Mouse (Mus musculus) limb, embryonic 15.5 days (tissue): ENCODE data around the gene Plpp7. TPM values are rescaled to one million over a fixed set of nuclear protein-coding genes. Genes with fewer than 3 reads are reported as not detected.

Source experiments
- ATAC-seq: fragments of 200-750 bp; cut with Nextera tagmentation; 2 replicates; pipeline ENCODE4 v1.8.0; 2017; ENCODE audit warnings: low read depth, moderate TSS enrichment; ENCODE audit not compliant: insufficient number of reproducible peaks, low FRiP score, low TSS enrichment
- H3K27ac ChIP-seq: fragments of 300-500 bp; sonication (generic); 2 replicates; pipeline ENCODE4 v1.5.1; 2015; ENCODE audit warnings: moderate library complexity, mild to moderate bottlenecking, inconsistent platforms
- H3K27me3 ChIP-seq: fragments of 300-500 bp; sonication (generic); 2 replicates; pipeline ENCODE4 v1.6.1; 2015; ENCODE audit warnings: inconsistent platforms
- H3K36me3 ChIP-seq: fragments of 300-500 bp; sonication (generic); 2 replicates; pipeline ENCODE4 v1.6.1; 2015; ENCODE audit warnings: inconsistent platforms
- H3K4me1 ChIP-seq: fragments of 300-500 bp; sonication (generic); 2 replicates; pipeline ENCODE4 v1.6.1; 2015; ENCODE audit warnings: inconsistent platforms
- H3K4me2 ChIP-seq: fragments of 300-500 bp; sonication (generic); 2 replicates; pipeline ENCODE4 v1.6.1; 2015; ENCODE audit warnings: mild to moderate bottlenecking, inconsistent platforms
- H3K4me3 ChIP-seq: fragments of 300-500 bp; sonication (generic); 2 replicates; pipeline ENCODE4 v1.5.1; 2015; ENCODE audit warnings: mild to moderate bottlenecking, inconsistent platforms
- H3K9ac ChIP-seq: fragments of 300-500 bp; sonication (generic); 2 replicates; pipeline ENCODE4 v1.6.1; 2015; ENCODE audit warnings: inconsistent platforms
- H3K9me3 ChIP-seq: fragments of 300-500 bp; sonication (generic); 2 replicates; pipeline ENCODE4 v1.6.1; 2016; ENCODE audit warnings: inconsistent platforms
- WGBS: fragments of 180-500 bp; shearing (Covaris S2); methylation state at CpG from one replicate; pipeline ENCODE4 v1.1.7; 2015; 5-methylcytosine and 5-hydroxymethylcytosine counted together
- polyA plus RNA-seq: library from polyadenylated mRNA; unstranded; fragments of >200 nt; fragmentation: Nextera tagmentation; extraction: Ambion mirVana; gene quantifications from 2 replicates; pipeline ENCODE4 v1.2.1, GENCODE M21; 2015

Gene Plpp7
- polyA plus RNA-seq, 1 experiment from 2014 or later = 7.2 TPM

GRCm38 (mm10) chr2:32150924-32151659, 55.8 kb downstream of the Plpp7 start, which contains the start of gene Prrc2b:
Gene Prrc2b, plus strand, starts transcription at chr2:32151082.
- H3K9me3 ChIP-seq = no peaks in the 10 kb centered on the region
- WGBS = under 1% methylated on average over 62 of the region's 117 CpGs
- peak within 1 kb of the TSS; percentile 79 for H3K4me3 ChIP-seq
- H3K27me3 ChIP-seq = no peaks in the 10 kb centered on the region
- H3K27ac ChIP-seq = peak within 1 kb of the TSS; percentile 98
- H3K4me2 ChIP-seq = peak within 1 kb of the TSS; percentile 82
- H3K4me1 ChIP-seq = peaks cover 45% of the 10 kb centered on the region
- H3K36me3 ChIP-seq = no peaks in the 10 kb centered on the region
- ATAC-seq = peak; percentile 61
- H3K9ac ChIP-seq = peak within 1 kb of the TSS; percentile 98

GRCm38 (mm10) chr2:32151660-32152366, 56.5 kb downstream of the Plpp7 start:
- ATAC-seq = no peak
- peak overlapping the region; percentile 98 for H3K9ac ChIP-seq
- H3K9me3 ChIP-seq = no peaks in the 10 kb centered on the region
- H3K4me3 ChIP-seq = peak overlapping the region; percentile 79
- H3K27ac ChIP-seq = peak overlapping the region; percentile 98
- peaks cover 52% of the 10 kb centered on the region for H3K4me1 ChIP-seq
- no peaks in the 10 kb centered on the region for H3K27me3 ChIP-seq
- WGBS = 0% methylated on average over 22 of the region's 22 CpGs
- peak overlapping the region; percentile 82 for H3K4me2 ChIP-seq
- no peaks in the 10 kb centered on the region for H3K36me3 ChIP-seq

DNA sequence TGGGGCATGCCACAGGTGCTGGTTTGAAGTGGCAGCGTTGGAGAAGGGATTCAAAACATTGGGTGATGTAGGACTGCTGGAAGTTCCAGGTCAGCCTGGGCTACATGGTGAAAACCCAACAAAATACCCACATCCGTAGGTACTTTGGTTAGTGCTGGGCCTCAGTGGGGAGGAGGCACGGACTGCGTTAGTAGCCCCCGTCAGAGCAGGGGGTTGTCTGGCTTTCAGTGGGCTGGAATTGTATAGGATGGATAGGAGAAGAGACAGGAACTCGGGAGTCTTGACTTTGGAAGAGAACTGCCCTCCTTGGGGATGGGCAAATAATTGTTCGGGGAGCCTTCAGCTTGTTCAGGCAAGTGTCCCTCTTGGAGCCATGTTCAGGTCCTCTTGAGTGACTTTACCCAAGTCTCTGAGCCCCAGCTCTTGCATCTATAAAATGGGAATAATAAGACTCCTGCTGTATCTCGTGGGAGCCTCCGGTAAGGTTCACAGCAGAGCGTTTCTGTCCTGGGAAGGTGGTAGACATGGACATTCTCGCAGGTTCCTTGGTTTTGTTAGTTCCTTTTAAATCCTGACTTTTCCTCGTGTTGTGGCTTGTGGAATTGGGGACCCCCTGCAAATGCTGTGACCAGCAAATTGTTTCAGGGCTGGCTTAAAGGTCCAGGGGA, 57.2 kb downstream of the Plpp7 start:
- WGBS = 12% methylated on average over 12 of the region's 12 CpGs

DNA sequence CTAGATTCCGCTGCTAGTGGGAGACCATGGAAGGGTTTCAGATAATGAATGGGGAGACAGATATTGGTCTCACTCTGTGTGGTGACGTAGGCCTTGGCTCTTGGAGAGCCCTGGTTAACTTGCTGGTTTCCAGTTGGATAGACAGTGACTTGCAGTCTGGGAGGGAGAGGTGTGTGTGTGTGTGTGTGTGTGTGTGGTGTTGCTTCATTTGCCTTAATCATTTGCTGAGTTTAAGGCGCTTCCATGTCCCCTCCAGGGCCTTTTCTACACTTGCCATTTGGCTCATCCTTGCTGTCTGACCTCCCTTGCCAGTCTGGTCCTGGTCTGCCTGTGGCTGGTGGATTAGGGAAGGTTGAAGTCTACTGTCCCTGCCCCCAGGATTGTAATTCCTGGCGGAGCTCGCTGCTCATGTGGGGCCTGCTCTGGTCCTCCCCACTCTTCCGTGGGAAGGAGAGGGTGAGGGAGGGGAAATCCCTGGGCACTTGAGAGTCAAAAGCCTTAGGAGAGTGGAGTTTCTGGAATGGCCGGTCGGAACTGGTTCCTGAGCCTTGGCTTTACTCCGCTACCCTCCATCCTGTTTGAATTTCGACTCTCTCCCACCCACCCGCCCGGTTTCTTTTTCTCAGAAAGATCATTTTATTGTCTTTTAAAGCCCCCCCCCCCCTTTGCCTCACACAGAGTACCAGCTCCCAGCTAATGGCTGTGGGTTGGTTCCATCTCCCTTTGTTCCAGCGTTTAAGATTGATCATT, 57.9 kb downstream of the Plpp7 start:
- WGBS = 5% methylated on average over 13 of the region's 13 CpGs
- H3K27ac ChIP-seq = peak overlapping the region; percentile 82
- H3K36me3 ChIP-seq = no peaks in the 10 kb centered on the region
- H3K9ac ChIP-seq = peak overlapping the region; percentile 98; the same call in 1 of the 2 replicates
- H3K9me3 ChIP-seq = no peaks in the 10 kb centered on the region
- peaks cover 63% of the 10 kb centered on the region for H3K4me1 ChIP-seq
- H3K27me3 ChIP-seq = no peaks in the 10 kb centered on the region
- H3K4me3 ChIP-seq = peak overlapping the region; percentile 79
- H3K4me2 ChIP-seq = peak overlapping the region; percentile 82
- ATAC-seq = no peak

More for the DNA sequence above, 57.2 kb downstream of the Plpp7 start:
- Histone ChIP-seq H3K27ac (peak overlapping the region; percentile 98), H3K9ac (peak overlapping the region; percentile 98), H3K9me3 (no peaks in the 10 kb centered on the region), H3K4me2 (peak overlapping the region; percentile 82), H3K27me3 (no peaks in the 10 kb centered on the region), H3K4me3 (peak overlapping the region; percentile 79), H3K36me3 (no peaks in the 10 kb centered on the region), H3K4me1 (peaks cover 59% of the 10 kb centered on the region)
- no peak for ATAC-seq

- Histone ChIP-seq H3K9ac (0 out of 2 replicates have a peak overlapping the region, but pooled peaks have one; percentile 3), H3K36me3 (no peaks in the 10 kb centered on the region), H3K4me1 (peaks cover 66% of the 10 kb centered on the region), H3K27me3 (no peaks in the 10 kb centered on the region), H3K4me3 (peak overlapping the region; percentile 79), H3K27ac (peak overlapping the region; percentile 82), H3K9me3 (no peaks in the 10 kb centered on the region), H3K4me2 (peak overlapping the region; percentile 82)
- WGBS = 14% methylated on average over 4 of the region's 4 CpGs
- no peak for ATAC-seq
Observed at GRCm38 (mm10) chr2:32153791-32154119, 58.4 kb downstream of the Plpp7 start.

DNA sequence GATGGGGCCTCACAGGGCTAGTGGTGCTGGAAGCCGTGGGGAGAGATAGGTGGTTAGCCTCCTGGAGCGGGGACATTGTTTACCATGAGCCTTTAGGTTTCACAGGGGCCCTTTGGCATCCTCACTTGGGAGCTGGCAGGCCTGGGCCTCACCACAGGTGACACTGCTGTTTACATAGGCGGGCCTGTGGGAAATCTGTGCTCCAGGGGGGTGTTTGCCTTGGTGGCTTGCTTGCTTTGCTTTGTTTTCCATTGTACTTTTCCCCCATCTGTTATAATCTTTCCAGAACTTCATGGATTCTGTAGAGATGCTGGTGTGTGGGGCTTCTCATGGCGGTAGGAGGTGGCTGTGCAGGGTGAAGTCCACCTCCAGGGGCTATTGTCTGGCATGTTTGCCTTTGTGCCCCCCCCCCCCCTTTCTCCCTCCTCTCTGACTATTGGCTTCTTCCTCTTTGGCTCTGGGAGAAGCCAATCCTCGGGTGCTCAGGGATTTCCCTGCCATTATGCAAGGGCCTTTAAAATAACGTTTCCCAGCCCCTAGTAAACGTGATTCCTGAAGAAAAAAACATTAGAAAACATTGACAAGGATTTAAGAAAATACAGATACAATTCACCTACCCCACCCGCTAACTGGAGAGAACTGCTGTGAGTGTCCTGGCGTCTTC, 59.1 kb downstream of the Plpp7 start:
- Histone ChIP-seq H3K4me1 (peaks cover 70% of the 10 kb centered on the region), H3K4me3 (no peak overlapping the region), H3K27ac (peak overlapping the region; percentile 82), H3K9ac (no peak overlapping the region), H3K4me2 (peak overlapping the region; percentile 82), H3K27me3 (no peaks in the 10 kb centered on the region), H3K9me3 (no peaks in the 10 kb centered on the region), H3K36me3 (no peaks in the 10 kb centered on the region)
- WGBS = 29% methylated on average over 9 of the region's 9 CpGs
- no peak for ATAC-seq

DNA sequence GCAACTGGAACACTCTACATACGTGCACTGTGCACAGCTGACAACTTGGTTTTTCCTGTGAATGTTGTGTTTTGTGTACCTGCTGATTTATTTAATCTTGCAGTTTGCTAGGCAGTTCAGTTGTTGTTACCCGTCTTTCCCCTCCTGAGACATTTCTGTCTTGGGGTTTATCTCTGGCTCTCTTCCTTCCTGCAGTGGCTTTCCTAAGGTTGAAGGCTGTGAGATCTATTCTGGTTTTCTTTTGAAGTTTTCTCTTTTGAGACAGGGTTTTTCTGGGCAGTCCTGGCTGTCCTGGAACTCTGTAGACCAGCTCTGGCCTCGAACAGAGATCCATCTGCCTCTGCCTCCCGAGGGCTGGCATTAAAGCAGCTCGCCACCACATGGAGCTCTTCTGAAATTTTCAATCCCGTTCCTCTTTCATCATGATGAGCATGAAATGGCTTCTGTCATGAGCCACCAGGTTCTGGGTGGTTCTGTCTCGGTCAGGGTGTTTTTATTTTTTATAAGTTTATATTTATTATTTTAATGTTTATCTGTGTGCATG, 59.7 kb downstream of the Plpp7 start:
- Histone ChIP-seq H3K4me2 (no peak overlapping the region), H3K27ac (peak overlapping the region; percentile 27; the same call in 1 of the 2 replicates), H3K4me3 (no peak overlapping the region), H3K4me1 (peaks cover 76% of the 10 kb centered on the region), H3K9ac (no peak overlapping the region), H3K27me3 (no peaks in the 10 kb centered on the region), H3K9me3 (no peaks in the 10 kb centered on the region), H3K36me3 (no peaks in the 10 kb centered on the region)
- 55% methylated on average over 7 of the region's 7 CpGs for WGBS
- ATAC-seq = no peak

GRCm38 (mm10) chr2:32155614-32156013, 60.3 kb downstream of the Plpp7 start:
- no peak overlapping the region for H3K4me2 ChIP-seq
- H3K36me3 ChIP-seq = no peaks in the 10 kb centered on the region
- no peak for ATAC-seq
- 42% methylated on average over 6 of the region's 6 CpGs for WGBS
- H3K9ac ChIP-seq = no peak overlapping the region
- no peak overlapping the region for H3K4me3 ChIP-seq
- peak overlapping the region; percentile 27; the same call in 1 of the 2 replicates for H3K27ac ChIP-seq
- H3K9me3 ChIP-seq = no peaks in the 10 kb centered on the region
- H3K4me1 ChIP-seq = peaks cover 73% of the 10 kb centered on the region
- H3K27me3 ChIP-seq = no peaks in the 10 kb centered on the region

DNA sequence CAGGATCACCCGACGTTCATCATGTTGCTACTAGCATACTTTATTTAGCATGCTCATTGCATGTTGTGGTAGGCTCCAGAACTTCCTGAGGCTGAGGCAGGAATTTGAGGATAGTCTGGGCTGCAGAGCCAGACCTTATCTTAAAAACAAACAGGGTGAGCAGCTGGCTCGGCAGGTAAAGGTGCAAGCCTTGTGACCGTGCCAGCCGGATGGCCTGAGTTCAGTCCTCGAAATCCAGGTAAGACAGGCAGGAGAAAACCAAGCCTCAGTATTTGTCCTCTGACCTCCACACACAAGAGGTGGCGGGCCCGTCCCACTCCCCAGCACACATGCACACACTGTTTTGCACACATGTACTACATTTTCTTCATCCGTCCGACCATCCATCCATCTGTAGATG, 61.3 kb downstream of the Plpp7 start:
- no peaks in the 10 kb centered on the region for H3K36me3 ChIP-seq
- no peak overlapping the region for H3K4me2 ChIP-seq
- peaks cover 73% of the 10 kb centered on the region for H3K4me1 ChIP-seq
- H3K4me3 ChIP-seq = no peak overlapping the region
- no peaks in the 10 kb centered on the region for H3K27me3 ChIP-seq
- ATAC-seq = no peak
- H3K27ac ChIP-seq = 0 out of 2 replicates have a peak overlapping the region, but pooled peaks have one; percentile 22
- H3K9ac ChIP-seq = no peak overlapping the region
- WGBS = 45% methylated on average over 10 of the region's 10 CpGs
- H3K9me3 ChIP-seq = no peaks in the 10 kb centered on the region

DNA sequence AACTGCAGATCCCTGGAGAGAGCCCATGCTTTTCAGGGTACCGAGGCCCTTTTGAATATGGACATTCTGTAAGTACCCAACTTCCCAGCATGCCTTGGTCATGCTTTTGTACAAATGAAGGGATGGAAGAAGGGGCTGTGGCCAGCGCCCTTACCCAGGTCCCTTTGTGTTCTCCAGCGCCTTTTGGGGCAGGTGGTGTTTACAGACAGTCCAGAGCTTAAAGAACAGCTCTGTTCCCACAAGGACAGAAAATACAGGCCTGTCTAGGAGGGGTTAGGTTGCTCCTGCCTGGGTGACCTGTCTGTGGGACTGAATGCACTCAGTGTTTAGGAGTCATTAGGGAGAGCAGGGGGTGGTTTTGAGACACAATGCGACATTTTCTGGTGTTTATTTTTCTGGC, 62.0 kb downstream of the Plpp7 start:
- Histone ChIP-seq H3K27me3 (no peaks in the 10 kb centered on the region), H3K36me3 (no peaks in the 10 kb centered on the region), H3K4me2 (no peak overlapping the region), H3K9me3 (no peaks in the 10 kb centered on the region), H3K4me1 (peaks cover 70% of the 10 kb centered on the region), H3K27ac (0 out of 2 replicates have a peak overlapping the region, but pooled peaks have one; percentile 22), H3K9ac (no peak overlapping the region), H3K4me3 (no peak overlapping the region)
- WGBS = 24% methylated on average over 4 of the region's 4 CpGs
- ATAC-seq = no peak
